Mouse (Mus musculus): ENCODE measurements around the gene Tuba4a.

DNA sequence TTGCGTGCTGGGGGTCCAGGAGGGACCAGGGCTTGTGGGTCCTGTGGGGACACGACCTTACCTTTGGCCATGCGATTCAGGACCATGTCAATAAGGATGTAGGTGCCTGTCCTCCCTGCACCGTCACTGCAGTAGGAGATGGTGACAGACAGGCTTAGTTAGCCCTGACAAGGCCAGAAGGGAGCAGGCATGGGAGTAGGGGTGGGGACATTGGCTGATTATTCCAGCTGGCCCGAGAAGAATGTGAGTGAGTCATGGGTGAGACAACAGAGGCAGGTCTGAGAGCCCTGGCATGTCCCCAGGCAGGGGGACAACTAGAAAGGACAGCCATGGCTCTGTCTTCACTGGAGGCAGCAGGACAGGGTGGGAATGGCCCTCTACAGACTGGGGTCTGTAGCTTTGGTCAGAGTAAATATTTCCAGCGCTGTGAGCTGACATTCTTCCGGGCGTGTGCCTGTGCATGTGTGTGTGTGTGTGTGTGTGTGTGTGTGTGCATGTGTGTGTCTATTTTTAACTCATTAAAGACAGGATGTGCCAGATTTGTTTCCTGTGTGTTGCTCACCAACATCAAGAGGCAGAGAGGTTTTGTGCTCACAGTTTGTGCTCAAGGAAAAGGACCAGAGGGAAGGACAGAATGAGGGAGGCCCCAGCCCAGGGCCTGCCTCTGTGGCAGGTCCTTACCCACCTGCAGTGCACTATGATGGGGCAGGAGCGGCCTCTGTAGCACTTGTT is 28.5 kb upstream of the Tuba4a start:
- TF ChIP-seq GATA1 (IDR thresholded peaks at IDR 0.05; ENCODE audit: borderline replicate concordance, low read length) (no peak), FLI1 (IDR thresholded peaks at IDR 0.05; ENCODE audit: low read length) (no peak)
